ENCODE assay signal across 8 mouse cellular contexts in the genomic region with DNA sequence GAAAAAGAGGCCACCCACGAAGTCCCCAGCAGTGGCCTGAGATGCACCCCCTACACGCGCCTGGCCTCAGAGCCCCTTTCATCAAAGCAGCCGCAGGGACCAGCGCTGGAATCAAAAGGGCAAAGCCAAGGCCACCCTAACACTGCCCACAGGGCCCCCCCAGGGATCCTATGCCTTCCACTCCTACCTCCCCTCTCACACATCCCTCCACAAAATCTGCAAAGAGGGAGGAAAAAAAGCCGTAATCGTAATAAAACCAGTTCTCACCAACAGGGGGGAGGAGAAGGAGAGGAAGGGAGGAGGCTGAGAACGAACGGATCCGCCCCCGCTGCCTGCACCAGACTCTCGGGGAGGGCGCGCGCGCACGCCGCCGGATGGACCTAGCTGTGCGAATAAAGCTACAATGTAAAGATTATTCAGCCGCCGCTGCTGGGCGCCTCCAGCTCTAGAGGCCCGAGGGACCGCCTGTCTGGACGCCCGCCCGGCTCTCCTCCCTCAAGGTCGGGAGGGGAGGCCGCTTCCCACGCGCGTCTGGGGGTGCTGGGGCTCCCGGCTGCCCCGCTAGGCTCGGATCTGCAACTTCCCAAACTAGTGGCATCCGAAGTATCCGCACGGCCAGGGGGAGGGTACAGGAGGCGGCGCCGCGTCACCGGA. TPM values are rescaled to one million over a fixed set of nuclear protein-coding genes. Genes with fewer than 3 reads are reported as not detected.
DNase-seq lines count a peak whose midpoint lies in the region; ATAC-seq and TF ChIP-seq lines count a peak whose summit lies in the region.

No protein-coding gene starts in this region.

- H3K4me3 ChIP-seq in embryonic facial prominence, embryonic 13.5 days = peak overlapping the region; percentile 90
- peak overlapping the region; percentile 90 for H3K4me3 ChIP-seq in heart, embryonic 10.5 days
- peak overlapping the region; percentile 78 for H3K4me3 ChIP-seq in kidney, embryonic 14.5 days (ENCODE audit: low read length)
- H3K4me3 ChIP-seq in midbrain, postnatal 0 days (ENCODE audit: low read depth, low read length) = peak overlapping the region; percentile 91
- peak overlapping the region; percentile 82 for H3K4me3 ChIP-seq in stomach, embryonic 14.5 days (ENCODE audit: low read depth, low read length)

- TF ChIP-seq CTCF in midbrain, postnatal 0 days (IDR thresholded peaks at IDR 0.05) = peak; percentile 68

- H3K27ac ChIP-seq in embryonic facial prominence, embryonic 13.5 days = peak overlapping the region; percentile 97
- H3K27ac ChIP-seq in heart, embryonic 10.5 days = peak overlapping the region; percentile 93
- peak overlapping the region; percentile 93 for H3K27ac ChIP-seq in kidney, embryonic 14.5 days (ENCODE audit: low read depth, low read length)
- peak overlapping the region; percentile 94 for H3K27ac ChIP-seq in midbrain, postnatal 0 days (ENCODE audit: low read depth, low read length)
- peak overlapping the region; percentile 96 for H3K27ac ChIP-seq in stomach, embryonic 14.5 days (ENCODE audit: low read length)

- no peaks in the 10 kb centered on the region for H3K9me3 ChIP-seq in embryonic facial prominence, embryonic 13.5 days
- H3K9me3 ChIP-seq in heart, embryonic 10.5 days = no peaks in the 10 kb centered on the region
- no peaks in the 10 kb centered on the region for H3K9me3 ChIP-seq in kidney, embryonic 14.5 days (ENCODE audit: control insufficient read depth, low read length)
- no peaks in the 10 kb centered on the region for H3K9me3 ChIP-seq in midbrain, postnatal 0 days (ENCODE audit: low read length)
- H3K9me3 ChIP-seq in stomach, embryonic 14.5 days (ENCODE audit: control insufficient read depth, low read depth, low read length) = no peaks in the 10 kb centered on the region

- no peaks in the 10 kb centered on the region for H3K27me3 ChIP-seq in embryonic facial prominence, embryonic 13.5 days
- no peaks in the 10 kb centered on the region for H3K27me3 ChIP-seq in heart, embryonic 10.5 days (ENCODE audit: insufficient read depth, poor library complexity, severe bottlenecking)
- no peaks in the 10 kb centered on the region for H3K27me3 ChIP-seq in kidney, embryonic 14.5 days (ENCODE audit: control insufficient read depth, insufficient read depth, low read length)
- H3K27me3 ChIP-seq in midbrain, postnatal 0 days (ENCODE audit: insufficient read depth, low read length) = no peaks in the 10 kb centered on the region
- H3K27me3 ChIP-seq in stomach, embryonic 14.5 days (ENCODE audit: control insufficient read depth, insufficient read depth, low read length) = no peaks in the 10 kb centered on the region

- H3K4me1 ChIP-seq in embryonic facial prominence, embryonic 13.5 days = peaks cover 60% of the 10 kb centered on the region
- peaks cover 65% of the 10 kb centered on the region for H3K4me1 ChIP-seq in heart, embryonic 10.5 days
- H3K4me1 ChIP-seq in kidney, embryonic 14.5 days (ENCODE audit: control insufficient read depth, insufficient read depth, low read length) = peaks cover 51% of the 10 kb centered on the region
- H3K4me1 ChIP-seq in midbrain, postnatal 0 days (ENCODE audit: insufficient read depth, low read length) = peaks cover 30% of the 10 kb centered on the region
- H3K4me1 ChIP-seq in stomach, embryonic 14.5 days (ENCODE audit: control insufficient read depth, insufficient read depth, low read length) = peaks cover 46% of the 10 kb centered on the region

- no peak for ATAC-seq in embryonic facial prominence, embryonic 13.5 days (ENCODE audit: insufficient number of reproducible peaks, insufficient read depth, low FRiP score, low TSS enrichment, low read depth)
- ATAC-seq in kidney, embryonic 14.5 days (ENCODE audit: low FRiP score, low TSS enrichment) = peak; percentile 44
- peak; percentile 5; the same call in 1 of the 2 replicates for ATAC-seq in midbrain, postnatal 0 days (ENCODE audit: low FRiP score)
- ATAC-seq in stomach, embryonic 14.5 days (ENCODE audit: insufficient number of reproducible peaks, insufficient read depth, low FRiP score, low read depth) = peak; percentile 29

- peak overlapping the region; percentile 87 for H3K4me2 ChIP-seq in embryonic facial prominence, embryonic 13.5 days
- H3K4me2 ChIP-seq in kidney, embryonic 14.5 days (replicated peaks; ENCODE audit: low read depth, low read length) = peak overlapping the region; percentile 73
- H3K4me2 ChIP-seq in midbrain, postnatal 0 days (ENCODE audit: low read depth, low read length, poor library complexity, severe bottlenecking) = peak overlapping the region; percentile 84
- H3K4me2 ChIP-seq in stomach, embryonic 14.5 days (replicated peaks; ENCODE audit: low read depth, low read length) = peak overlapping the region; percentile 96

- peak overlapping the region; percentile 95 for H3K9ac ChIP-seq in embryonic facial prominence, embryonic 13.5 days
- H3K9ac ChIP-seq in kidney, embryonic 14.5 days (ENCODE audit: low read depth, low read length) = peak overlapping the region; percentile 94
- peak overlapping the region; percentile 91 for H3K9ac ChIP-seq in midbrain, postnatal 0 days (replicated peaks; ENCODE audit: low read length, poor library complexity, severe bottlenecking)
- peak overlapping the region; percentile 82 for H3K9ac ChIP-seq in stomach, embryonic 14.5 days (replicated peaks; ENCODE audit: low read depth, low read length)

- under 1% methylated on average over 43 of the region's 44 CpGs for WGBS in embryonic facial prominence, embryonic 13.5 days
- under 1% methylated on average over 43 of the region's 44 CpGs for WGBS in heart, embryonic 10.5 days
- WGBS in kidney, embryonic 14.5 days = under 1% methylated on average over 44 of the region's 44 CpGs
- WGBS in midbrain, postnatal 0 days = 3% methylated on average over 42 of the region's 44 CpGs
- under 1% methylated on average over 42 of the region's 44 CpGs for WGBS in stomach, embryonic 14.5 days

- no peaks in the 10 kb centered on the region for H3K36me3 ChIP-seq in embryonic facial prominence, embryonic 13.5 days
- H3K36me3 ChIP-seq in heart, embryonic 10.5 days = no peaks in the 10 kb centered on the region
- H3K36me3 ChIP-seq in kidney, embryonic 14.5 days (ENCODE audit: control insufficient read depth, insufficient read depth, low read length) = no peaks in the 10 kb centered on the region
- H3K36me3 ChIP-seq in midbrain, postnatal 0 days (ENCODE audit: insufficient read depth, low read length) = no peaks in the 10 kb centered on the region
- no peaks in the 10 kb centered on the region for H3K36me3 ChIP-seq in stomach, embryonic 14.5 days (ENCODE audit: control insufficient read depth, insufficient read depth, low read length)

- peak; percentile 85 for DNase-seq in 3134 (ENCODE audit: extremely low read depth, insufficient read length, low spot score)
- DNase-seq in adrenal gland, adult (ENCODE audit: inconsistent age in 2 of 2, low spot score in 1 of 2) = peak; percentile 85 to 94
- DNase-seq in heart, embryonic 10.5 days (ENCODE audit: low spot score) = peak; percentile 88
- DNase-seq in liver = peak; percentile 79
- peak; percentile 86 for DNase-seq in midbrain, postnatal 0 days (ENCODE audit: low spot score)

RNA-seq across cellular contexts. Expression of a gene that starts 1.4 kb away (rescaled TPM):
- 35.1 and 36.2 TPM in 2 replicates for polyA plus RNA-seq in embryonic facial prominence, embryonic 13.5 days (2015; fragmentation: Nextera tagmentation; extraction: Ambion mirVana)
- polyA plus RNA-seq in heart, embryonic 10.5 days (2016; fragmentation: Nextera tagmentation; extraction: Ambion mirVana) = 17.8 and 23.3 TPM in 2 replicates
- polyA plus RNA-seq in kidney, embryonic 14.5 days (2014; fragmentation: Nextera tagmentation; extraction: Ambion mirVana) = 34.6 and 35.0 TPM in 2 replicates
- 22.8 and 37.8 TPM in 2 replicates for total RNA-seq in midbrain, postnatal 0 days (2014; rRNA removed)
- 15.5 and 17.8 TPM in 2 replicates for polyA plus RNA-seq in midbrain, postnatal 0 days (2015; fragmentation: Nextera tagmentation; extraction: Ambion mirVana)
- polyA plus RNA-seq in stomach, embryonic 14.5 days (2014; fragmentation: Nextera tagmentation; extraction: Ambion mirVana) = 32.7 and 33.4 TPM in 2 replicates
